Mouse (Mus musculus) cerebellum, adult (tissue): Measurements from ENCODE around the gene Ubqln1.

Experiments
- ATAC-seq: cut with Nextera tagmentation; 2 replicates; pipeline ENCODE4 v1.9.2; 2017; ENCODE audit warnings: mild to moderate bottlenecking, moderate library complexity, mixed read lengths; ENCODE audit not compliant: insufficient number of reproducible peaks, low FRiP score, low TSS enrichment

The Ubqln1 gene

GRCm38 (mm10) chr13:58201908-58202307 is 13.5 kb downstream of the Ubqln1 start:
- ATAC-seq, result no peak

- no peak for ATAC-seq
These were observed 14.1 kb downstream of the Ubqln1 start for GRCm38 (mm10) chr13:58201343-58201742.

- no peak for ATAC-seq
These were observed 17.3 kb downstream of the Ubqln1 start for GRCm38 (mm10) chr13:58197981-58198640.

GRCm38 (mm10) chr13:58197211-58197610 is 18.2 kb downstream of the Ubqln1 start:
- ATAC-seq, result no peak

- ATAC-seq, result no peak
These were observed 20.5 kb downstream of the Ubqln1 start for GRCm38 (mm10) chr13:58194908-58195307.

GRCm38 (mm10) chr13:58193221-58193620 is 22.2 kb downstream of the Ubqln1 start:
- ATAC-seq, result no peak

- ATAC-seq, result no peak
These were observed 23.3 kb downstream of the Ubqln1 start for GRCm38 (mm10) chr13:58192146-58192545.

GRCm38 (mm10) chr13:58191516-58191915 is 23.9 kb downstream of the Ubqln1 start:
- no peak for ATAC-seq

GRCm38 (mm10) chr13:58189473-58189872 is 26.0 kb downstream of the Ubqln1 start:
- no peak for ATAC-seq

GRCm38 (mm10) chr13:58188412-58188811 is 27.0 kb downstream of the Ubqln1 start:
- ATAC-seq, result peak; percentile 78

- ATAC-seq, result no peak
These were observed 27.7 kb downstream of the Ubqln1 start for GRCm38 (mm10) chr13:58187751-58188150.

GRCm38 (mm10) chr13:58186281-58186680 is 29.2 kb downstream of the Ubqln1 start:
- ATAC-seq, result no peak

GRCm38 (mm10) chr13:58184111-58184510 is 31.3 kb downstream of the Ubqln1 start:
- no peak for ATAC-seq

GRCm38 (mm10) chr13:58181607-58182551 is 33.6 kb downstream of the Ubqln1 start:
- no peak for ATAC-seq

GRCm38 (mm10) chr13:58177511-58178208 is 37.8 kb downstream of the Ubqln1 start:
- ATAC-seq, result no peak

GRCm38 (mm10) chr13:58176105-58176504 is 39.3 kb downstream of the Ubqln1 start:
- no peak for ATAC-seq

GRCm38 (mm10) chr13:58168119-58168518 is 47.3 kb downstream of the Ubqln1 start:
- ATAC-seq, result no peak

- no peak for ATAC-seq
These were observed 52.1 kb downstream of the Ubqln1 start for GRCm38 (mm10) chr13:58163343-58163742.

- no peak for ATAC-seq
These were observed 54.7 kb downstream of the Ubqln1 start for GRCm38 (mm10) chr13:58160761-58161160.

- ATAC-seq, result peak; percentile 22; the same call in 1 of the 2 replicates
These were observed 57.1 kb downstream of the Ubqln1 start for GRCm38 (mm10) chr13:58158099-58158912.
